Comparison of ENCODE assay signal across 8 mouse cellular contexts in the genomic region with DNA sequence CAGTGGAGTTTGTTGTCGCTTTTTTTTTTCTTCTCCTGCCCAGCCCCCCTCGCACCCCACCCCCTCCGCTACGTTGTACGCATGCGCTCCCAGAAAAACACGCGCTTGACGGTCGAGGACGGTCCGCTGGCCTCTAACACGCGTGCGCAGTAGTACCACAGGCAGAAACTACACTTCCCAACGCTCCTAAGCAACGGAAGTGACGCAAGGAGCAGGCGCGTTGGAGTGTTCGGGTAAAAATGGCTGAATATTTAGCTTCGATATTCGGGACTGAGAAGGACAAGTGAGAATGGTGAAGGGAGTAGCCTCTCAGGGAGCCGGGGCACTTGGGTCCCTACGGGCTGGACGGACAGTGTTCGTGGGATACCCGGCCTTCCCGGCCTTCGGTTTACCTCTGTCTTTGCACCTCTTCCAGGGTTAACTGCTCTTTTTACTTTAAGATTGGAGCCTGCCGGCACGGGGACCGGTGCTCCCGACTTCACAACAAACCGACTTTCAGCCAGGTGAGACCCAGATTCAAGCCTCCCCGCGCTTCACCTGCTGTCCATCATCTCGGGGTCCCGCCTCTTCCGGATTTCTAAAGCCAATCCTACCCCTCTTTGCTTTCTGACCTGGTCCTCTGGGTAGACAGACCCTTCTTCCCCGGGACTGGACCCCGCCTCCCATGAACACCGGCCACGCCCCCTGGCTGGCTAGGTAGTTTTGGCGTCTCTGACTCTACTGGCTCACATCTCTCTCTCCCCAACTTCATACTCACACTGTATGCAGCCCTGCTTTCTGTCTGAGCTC. TPM values are rescaled to one million over a fixed set of nuclear protein-coding genes. Genes with fewer than 3 reads are reported as not detected.
DNase-seq lines count a peak whose midpoint lies in the region; ATAC-seq and TF ChIP-seq lines count a peak whose summit lies in the region.

Gene U2af1l4, plus strand, starts transcription at position 185 of the 789 bp plus-strand sequence.
Gene Gm49396, plus strand, starts transcription at position 228 of the 789 bp plus-strand sequence.
Gene Psenen, minus strand, starts transcription at position 511 of the 789 bp plus-strand sequence.

- no peaks in the 10 kb centered on the region for H3K9me3 ChIP-seq in E14TG2a.4 (ENCODE audit: low read length)
- H3K9me3 ChIP-seq in forebrain, embryonic 12.5 days, result no peaks in the 10 kb centered on the region
- H3K9me3 ChIP-seq in heart, postnatal 0 days (replicated peaks; ENCODE audit: control insufficient read depth, low read length), result no peaks in the 10 kb centered on the region
- no peaks in the 10 kb centered on the region for H3K9me3 ChIP-seq in liver, embryonic 16.5 days (replicated peaks; ENCODE audit: control insufficient read depth, low read length)
- no peaks in the 10 kb centered on the region for H3K9me3 ChIP-seq in neural tube, embryonic 13.5 days

- ATAC-seq in forebrain, embryonic 12.5 days (ENCODE audit: low FRiP score), result peak; percentile 88
- ATAC-seq in heart, postnatal 0 days (ENCODE audit: insufficient read depth, low read depth), result peak; percentile 89
- ATAC-seq in liver, embryonic 16.5 days (ENCODE audit: low read depth), result peak; percentile 82
- ATAC-seq in neural tube, embryonic 13.5 days (ENCODE audit: low read depth), result peak; percentile 90

- peak; percentile 98 for DNase-seq in c-Kit-positive CD71-positive TER-119-positive erythroid progenitor cells, embryonic 14.5 days (ENCODE audit: low spot score)
- peak; percentile 99 for DNase-seq in heart, postnatal 0 days (ENCODE audit: low spot score)
- DNase-seq in kidney, postnatal 4 days, result peak; percentile 96 to 98

- no peak for TF ChIP-seq EP300 in heart, postnatal 0 days (IDR thresholded peaks at IDR 0.05; ENCODE audit: low read depth)

- peaks cover 72% of the 10 kb centered on the region for H3K4me1 ChIP-seq in E14TG2a.4 (replicated peaks; ENCODE audit: low read depth, low read length)
- H3K4me1 ChIP-seq in forebrain, embryonic 12.5 days, result peaks cover 28% of the 10 kb centered on the region
- peaks cover 14% of the 10 kb centered on the region for H3K4me1 ChIP-seq in heart, postnatal 0 days (ENCODE audit: control insufficient read depth, insufficient read depth)
- peaks cover 26% of the 10 kb centered on the region for H3K4me1 ChIP-seq in liver, embryonic 16.5 days (ENCODE audit: control insufficient read depth, low read depth, low read length)
- H3K4me1 ChIP-seq in neural tube, embryonic 13.5 days (replicated peaks), result peaks cover 34% of the 10 kb centered on the region
- peaks cover 8% of the 10 kb centered on the region for H3K4me1 ChIP-seq in testis, adult 2 months (ENCODE audit: control insufficient read depth, insufficient read depth, low read length)

- H3K27ac ChIP-seq in forebrain, embryonic 12.5 days, result peak within 1 kb of the TSS; percentile 94
- H3K27ac ChIP-seq in heart, postnatal 0 days (ENCODE audit: low read depth), result peak within 1 kb of the TSS; percentile 94
- H3K27ac ChIP-seq in liver, embryonic 16.5 days (ENCODE audit: low read length), result peak within 1 kb of the TSS; percentile 98
- H3K27ac ChIP-seq in neural tube, embryonic 13.5 days (replicated peaks), result peak within 1 kb of the TSS; percentile 94
- peak within 1 kb of the TSS; percentile 95 for H3K27ac ChIP-seq in testis, adult 2 months (ENCODE audit: control insufficient read depth, insufficient read depth, low read depth, low read length)

- H3K9ac ChIP-seq in forebrain, embryonic 12.5 days, result peak within 1 kb of the TSS; percentile 80
- peak within 1 kb of the TSS; percentile 79 for H3K9ac ChIP-seq in heart, postnatal 0 days (replicated peaks; ENCODE audit: low read depth, low read length)
- peak within 1 kb of the TSS; percentile 90 for H3K9ac ChIP-seq in liver, embryonic 16.5 days (ENCODE audit: low read depth, low read length)
- peak within 1 kb of the TSS; percentile 88 for H3K9ac ChIP-seq in neural tube, embryonic 13.5 days

- TF ChIP-seq POLR2A in testis, adult 2 months (IDR thresholded peaks at IDR 0.05; ENCODE audit: control insufficient read depth, low read depth, low read length), result peak; percentile 49; the same call in 1 of the 2 replicates

- H3K36me3 ChIP-seq in E14TG2a.4 (ENCODE audit: insufficient read depth, low read length), result peaks cover 45% of the 10 kb centered on the region
- H3K36me3 ChIP-seq in forebrain, embryonic 12.5 days (replicated peaks), result peaks cover 28% of the 10 kb centered on the region
- peaks cover 42% of the 10 kb centered on the region for H3K36me3 ChIP-seq in heart, postnatal 0 days (replicated peaks; ENCODE audit: control insufficient read depth, insufficient read depth, low read length)
- H3K36me3 ChIP-seq in liver, embryonic 16.5 days (ENCODE audit: control insufficient read depth, insufficient read depth), result peaks cover 5% of the 10 kb centered on the region
- peaks cover 32% of the 10 kb centered on the region for H3K36me3 ChIP-seq in neural tube, embryonic 13.5 days
- no peaks in the 10 kb centered on the region for H3K36me3 ChIP-seq in testis, adult 2 months (ENCODE audit: control insufficient read depth, insufficient read depth, low read length)

- no peaks in the 10 kb centered on the region for H3K27me3 ChIP-seq in E14TG2a.4 (ENCODE audit: insufficient read depth, low read length)
- no peaks in the 10 kb centered on the region for H3K27me3 ChIP-seq in forebrain, embryonic 12.5 days
- H3K27me3 ChIP-seq in heart, postnatal 0 days (ENCODE audit: control insufficient read depth, insufficient read depth, low read length), result no peaks in the 10 kb centered on the region
- no peaks in the 10 kb centered on the region for H3K27me3 ChIP-seq in liver, embryonic 16.5 days (ENCODE audit: control insufficient read depth, insufficient read depth, low read depth, low read length)
- H3K27me3 ChIP-seq in neural tube, embryonic 13.5 days, result no peaks in the 10 kb centered on the region
- no peaks in the 10 kb centered on the region for H3K27me3 ChIP-seq in testis, adult 2 months (ENCODE audit: control insufficient read depth, insufficient read depth, low read length)

- no peak for TF ChIP-seq CTCF in E14TG2a.4 (conservative IDR thresholded peaks at IDR 0.05; ENCODE audit: low read length)
- no peak for TF ChIP-seq CTCF in heart, postnatal 0 days (IDR thresholded peaks at IDR 0.05; ENCODE audit: low read depth)
- no peak for TF ChIP-seq CTCF in testis, adult 2 months (IDR thresholded peaks at IDR 0.05; ENCODE audit: control insufficient read depth, insufficient read depth, insufficient replicate concordance, low read depth, low read length)

- peak within 1 kb of the TSS; percentile 98 for H3K4me3 ChIP-seq in E14TG2a.4 (replicated peaks; ENCODE audit: low read length)
- peak within 1 kb of the TSS; percentile 77 for H3K4me3 ChIP-seq in forebrain, embryonic 12.5 days (replicated peaks)
- H3K4me3 ChIP-seq in heart, postnatal 0 days (ENCODE audit: low read depth, low read length), result peak within 1 kb of the TSS; percentile 78
- peak within 1 kb of the TSS; percentile 95 for H3K4me3 ChIP-seq in liver, embryonic 16.5 days (ENCODE audit: low read depth, low read length)
- H3K4me3 ChIP-seq in neural tube, embryonic 13.5 days, result peak within 1 kb of the TSS; percentile 87
- H3K4me3 ChIP-seq in testis, adult 2 months (ENCODE audit: control insufficient read depth, low read depth, low read length), result peak within 1 kb of the TSS; percentile 92

- under 1% methylated on average over 45 of the region's 45 CpGs for WGBS in forebrain, embryonic 12.5 days
- under 1% methylated on average over 45 of the region's 45 CpGs for WGBS in heart, postnatal 0 days
- WGBS in liver, embryonic 16.5 days (ENCODE audit: insufficient replicate concordance), result under 1% methylated on average over 45 of the region's 45 CpGs
- under 1% methylated on average over 45 of the region's 45 CpGs for WGBS in neural tube, embryonic 13.5 days

- peak within 1 kb of the TSS; percentile 87 for H3K4me2 ChIP-seq in forebrain, embryonic 12.5 days
- H3K4me2 ChIP-seq in heart, postnatal 0 days (ENCODE audit: low read depth, low read length), result peak within 1 kb of the TSS; percentile 75
- peak within 1 kb of the TSS; percentile 73 for H3K4me2 ChIP-seq in liver, embryonic 16.5 days (ENCODE audit: low read depth, low read length)
- H3K4me2 ChIP-seq in neural tube, embryonic 13.5 days, result peak within 1 kb of the TSS; percentile 88

RNA-seq across cellular contexts. Expression of gene U2af1l4, which starts in this region (rescaled TPM):
- polyA plus RNA-seq in forebrain, embryonic 12.5 days (2016; fragmentation: Nextera tagmentation; extraction: Ambion mirVana), result 88.1 and 95.7 TPM in 2 replicates
- 36.9 and 41.9 TPM in 2 replicates for total RNA-seq in heart, postnatal 0 days (2014; rRNA removed; ENCODE audit: low replicate concordance)
- 120 and 123 TPM in 2 replicates for polyA plus RNA-seq in heart, postnatal 0 days (2015; fragmentation: Nextera tagmentation; extraction: Ambion mirVana)
- 31.5 and 32.6 TPM in 2 replicates for polyA plus RNA-seq in liver, embryonic 16.5 days (2015; fragmentation: Nextera tagmentation; extraction: Ambion mirVana)
- polyA plus RNA-seq in neural tube, embryonic 13.5 days (2015; fragmentation: Nextera tagmentation; extraction: Ambion mirVana), result 92.6 and 113 TPM in 2 replicates
- 51.9 and 52.2 TPM in 2 replicates for polyA plus RNA-seq in testis, adult 2 months (2012; rRNA removed)

RNA-seq across cellular contexts. Expression of gene Gm49396, which starts in this region (rescaled TPM):
- polyA plus RNA-seq in forebrain, embryonic 12.5 days (2016; fragmentation: Nextera tagmentation; extraction: Ambion mirVana), result 24.0 and 24.9 TPM in 2 replicates
- total RNA-seq in heart, postnatal 0 days (2014; rRNA removed; ENCODE audit: low replicate concordance), result 0.08 and 0.61 TPM in 2 replicates
- 3.0 and 3.4 TPM in 2 replicates for polyA plus RNA-seq in heart, postnatal 0 days (2015; fragmentation: Nextera tagmentation; extraction: Ambion mirVana)
- polyA plus RNA-seq in liver, embryonic 16.5 days (2015; fragmentation: Nextera tagmentation; extraction: Ambion mirVana), result 3.8 and 4.1 TPM in 2 replicates
- polyA plus RNA-seq in neural tube, embryonic 13.5 days (2015; fragmentation: Nextera tagmentation; extraction: Ambion mirVana), result 14.5 and 15.1 TPM in 2 replicates
- 0.58 and 0.80 TPM in 2 replicates for polyA plus RNA-seq in testis, adult 2 months (2012; rRNA removed)

RNA-seq across cellular contexts. Expression of gene Psenen, which starts in this region (rescaled TPM):
- 142 and 145 TPM in 2 replicates for polyA plus RNA-seq in forebrain, embryonic 12.5 days (2016; fragmentation: Nextera tagmentation; extraction: Ambion mirVana)
- total RNA-seq in heart, postnatal 0 days (2014; rRNA removed; ENCODE audit: low replicate concordance), result 106 and 130 TPM in 2 replicates
- polyA plus RNA-seq in heart, postnatal 0 days (2015; fragmentation: Nextera tagmentation; extraction: Ambion mirVana), result 130 and 133 TPM in 2 replicates
- 65.0 and 70.1 TPM in 2 replicates for polyA plus RNA-seq in liver, embryonic 16.5 days (2015; fragmentation: Nextera tagmentation; extraction: Ambion mirVana)
- 126 and 147 TPM in 2 replicates for polyA plus RNA-seq in neural tube, embryonic 13.5 days (2015; fragmentation: Nextera tagmentation; extraction: Ambion mirVana)
- 147 and 167 TPM in 2 replicates for polyA plus RNA-seq in testis, adult 2 months (2012; rRNA removed)

Comparison
In these comparisons a context has a peak if more than half of its experiments do, and no peak if none do; other contexts are left out.
1. Peak in every context shown above with its lines: DNase-seq, ATAC-seq, H3K4me3 ChIP-seq and H3K27ac ChIP-seq.